Mouse (Mus musculus): Measurements from ENCODE around the gene Gm11565.
"Not testable (repeated sequence)": the region's sequence is repeated elsewhere in the genome, so short reads cannot be mapped to it uniquely, and the experiment has no call there.

Gm11565 gene

GRCm38 (mm10) chr11:99914451-99914850 lies at the start of gene Gm11565:
Gene Gm11565, plus strand, starts transcription at chr11:99914751.
- no peak for DNase-seq

DNA sequence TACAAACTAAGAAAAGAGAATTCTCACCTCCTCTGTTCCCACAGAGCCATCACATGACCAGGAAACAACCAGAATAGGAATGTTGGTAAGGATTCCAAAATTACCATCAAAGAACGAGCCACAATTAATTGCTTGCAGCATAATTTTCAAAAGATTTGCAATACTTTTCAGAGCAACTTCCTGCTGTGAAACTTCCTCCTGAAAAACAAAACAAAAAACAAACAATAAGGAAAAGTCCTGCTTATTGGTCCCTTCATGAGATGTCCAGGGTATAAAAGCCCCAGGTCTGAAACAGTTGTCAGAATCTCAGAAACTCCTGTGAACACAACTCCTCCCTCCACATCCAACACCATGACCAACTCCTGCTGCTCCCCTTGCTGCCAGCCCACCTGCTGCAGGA lies 41.5 kb upstream of the Gm11565 start, which contains the start of gene Krtap9-1:
Gene Krtap9-1, plus strand, starts transcription at position 301 of the 400 bp plus-strand sequence.
- DNase-seq = not testable (repeated sequence)

GRCm38 (mm10) chr11:99878887-99879286 lies 35.7 kb upstream of the Gm11565 start, which contains the start of gene Gm11567:
Gene Gm11567, plus strand, starts transcription at chr11:99879187.
- not testable (repeated sequence) for DNase-seq

DNA sequence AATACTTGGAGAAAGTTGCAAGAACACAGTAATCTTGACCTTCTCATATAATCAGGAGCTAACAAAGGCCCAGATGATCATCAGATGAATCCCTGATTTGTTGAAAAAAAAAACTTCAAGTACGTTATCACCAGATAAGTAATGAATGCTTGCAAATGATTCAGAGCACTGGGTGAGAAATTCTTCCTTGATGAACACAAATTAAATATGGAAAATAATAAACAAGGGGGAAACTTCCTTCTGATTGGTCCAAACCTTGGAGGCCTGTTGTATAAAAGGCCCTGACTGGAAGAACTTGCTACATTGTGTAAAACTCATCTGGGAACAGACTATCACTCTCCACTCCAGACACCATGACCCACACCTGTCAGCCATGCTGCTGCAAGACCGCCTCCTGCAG lies 6.9 kb upstream of the Gm11565 start, which contains the start of gene Krtap31-1:
Gene Krtap31-1, plus strand, starts transcription at position 301 of the 400 bp plus-strand sequence.
- no peak for DNase-seq

GRCm38 (mm10) chr11:99935991-99936390 lies 21.4 kb downstream of the Gm11565 start, which contains the start of gene Krtap31-2:
Gene Krtap31-2, plus strand, starts transcription at chr11:99936291.
- no peak for DNase-seq

GRCm38 (mm10) chr11:99937751-99938264 lies 23.3 kb downstream of the Gm11565 start:
- DNase-seq = no peak

GRCm38 (mm10) chr11:99948175-99948574 lies 33.6 kb downstream of the Gm11565 start, which contains the start of gene Krtap9-5:
Gene Krtap9-5, plus strand, starts transcription at chr11:99948475.
- DNase-seq = no peak

- DNase-seq = no peak
Observed at GRCm38 (mm10) chr11:99964213-99964612, 49.7 kb downstream of the Gm11565 start.

Measured in kidney, postnatal 14 days (tissue).